Mouse (Mus musculus): ENCODE data around the gene Itga1.

The Itga1 gene

GRCm38 (mm10) chr13:115099381-115099780 lies 2.4 kb downstream of the Itga1 start:
- 81% methylated on average over 9 of the region's 9 CpGs for WGBS

- WGBS: 86% methylated on average over 3 of the region's 3 CpGs
Observed at GRCm38 (mm10) chr13:115098227-115098626, 3.5 kb downstream of the Itga1 start.

GRCm38 (mm10) chr13:115096965-115097364 lies 4.8 kb downstream of the Itga1 start:
- WGBS: 39% methylated on average over 5 of the region's 5 CpGs

DNA sequence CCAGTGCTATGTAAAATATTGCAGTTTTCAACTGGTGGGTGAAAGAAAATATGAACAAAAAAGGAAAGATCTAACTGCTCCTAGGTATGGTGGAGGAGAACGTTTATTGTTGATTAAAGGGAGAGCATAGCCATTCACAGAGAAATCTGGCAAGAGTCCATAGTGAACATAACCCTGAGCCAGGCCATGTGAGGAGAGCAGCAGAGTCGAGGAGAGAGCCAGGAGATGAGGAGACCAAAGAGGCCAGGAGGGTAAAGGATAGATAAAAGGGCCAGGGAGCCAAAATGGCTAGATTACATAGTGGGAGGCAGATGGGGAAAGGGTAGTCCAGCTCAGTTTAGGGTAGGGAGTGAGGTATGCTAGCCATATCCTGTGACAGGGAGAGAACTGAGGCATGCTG lies 5.5 kb downstream of the Itga1 start:
- 50% methylated on average over 2 of the region's 2 CpGs for WGBS

DNA sequence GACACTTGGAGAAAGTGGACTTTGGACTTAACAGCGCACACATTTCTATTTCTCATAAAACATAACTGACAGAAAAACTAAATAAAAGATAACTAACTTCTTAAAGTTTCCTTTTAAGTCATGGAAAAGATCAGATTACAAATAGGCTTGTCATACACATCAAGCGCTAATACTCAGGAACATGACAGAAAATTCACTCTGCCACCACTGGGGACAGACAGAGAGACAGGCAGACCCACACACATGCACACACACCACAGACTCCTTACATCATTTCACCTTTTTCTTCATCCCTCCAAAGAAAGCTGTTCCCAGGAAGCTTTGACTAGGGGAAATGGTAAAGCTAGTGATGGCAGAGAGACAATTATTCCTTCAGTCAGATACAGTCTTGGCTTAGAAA lies 6.4 kb downstream of the Itga1 start:
- WGBS: 96% methylated on average over 2 of the region's 2 CpGs

- WGBS: 64% methylated on average over 3 of the region's 3 CpGs
Observed at GRCm38 (mm10) chr13:115091511-115091910, 10.3 kb downstream of the Itga1 start.

DNA sequence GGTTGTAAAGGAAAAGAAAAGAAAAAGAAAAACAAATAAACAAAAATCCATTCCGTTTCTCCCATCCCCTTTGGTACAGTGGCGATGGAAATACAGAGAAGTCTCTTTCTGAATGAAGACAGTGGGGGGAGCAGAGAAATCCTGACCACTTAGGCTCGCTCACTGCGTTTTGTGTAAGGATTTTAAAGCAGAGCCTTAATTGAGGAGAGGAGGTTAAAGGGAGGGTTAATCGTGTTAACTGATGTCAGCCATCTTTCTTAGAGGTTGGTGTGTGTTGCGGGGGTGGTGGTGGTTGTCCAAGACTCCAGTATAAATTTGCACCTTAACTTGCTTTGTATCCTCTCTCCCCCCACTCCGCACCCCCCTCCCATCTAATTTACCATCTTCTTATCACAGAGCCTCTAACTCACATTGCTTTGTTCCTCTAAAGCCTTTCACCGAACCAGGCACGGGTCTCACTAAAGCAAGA lies 10.8 kb downstream of the Itga1 start:
- WGBS: 39% methylated on average over 9 of the region's 9 CpGs

DNA sequence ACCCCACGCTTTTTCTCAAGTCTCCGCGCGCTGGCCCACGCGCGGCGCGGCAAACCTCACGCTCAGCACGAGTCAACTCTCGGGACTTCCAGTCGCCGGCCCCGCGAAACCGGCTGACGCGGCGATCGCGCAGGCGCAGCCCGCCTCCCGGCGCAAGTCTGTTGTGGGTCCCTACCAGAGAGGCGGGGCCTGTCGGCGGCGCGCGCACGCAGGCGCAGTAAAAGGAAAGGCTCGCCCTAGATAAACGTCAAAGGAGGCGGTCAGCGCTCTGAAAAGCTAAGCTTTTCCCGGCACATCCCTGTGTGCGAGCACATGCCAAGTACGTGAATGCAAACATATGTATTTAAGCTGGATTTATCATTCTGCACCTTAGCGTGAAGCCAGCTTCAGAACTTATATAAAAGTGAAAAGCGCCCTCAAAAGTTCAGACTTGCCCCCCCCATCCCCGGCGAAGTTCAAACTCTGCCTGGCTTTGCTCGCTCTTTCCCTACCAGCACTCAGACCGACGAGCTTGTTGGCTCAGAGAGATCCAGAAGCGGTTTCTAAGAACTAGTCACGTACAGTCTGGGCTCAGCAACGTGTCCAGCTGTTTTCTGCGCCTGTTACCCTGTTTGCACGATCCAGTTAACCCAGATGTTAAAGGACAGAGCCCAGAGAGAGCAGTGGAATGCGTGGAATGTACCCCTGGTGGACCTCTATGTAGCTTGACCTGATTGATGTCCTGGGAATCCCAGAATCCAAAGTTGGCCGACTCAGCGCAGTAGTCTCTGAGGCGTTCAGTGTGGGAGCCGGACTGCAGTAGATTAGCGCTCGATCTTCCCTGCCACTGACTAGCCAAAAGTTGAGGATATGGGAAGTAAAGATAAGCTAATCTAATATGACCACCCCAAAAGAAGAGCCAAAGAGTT lies 11.4 kb downstream of the Itga1 start, which contains the start of gene Pelo:
TSS of gene Pelo (minus strand) at position 118 of the 908 bp plus-strand sequence.
- under 1% methylated on average over 60 of the region's 60 CpGs for WGBS

- WGBS: 7% methylated on average over 34 of the region's 35 CpGs
Observed at GRCm38 (mm10) chr13:115089395-115090025, 12.3 kb downstream of the Itga1 start.

GRCm38 (mm10) chr13:115089020-115089394 lies 12.8 kb downstream of the Itga1 start:
- WGBS: 63% methylated on average over 11 of the region's 11 CpGs

DNA sequence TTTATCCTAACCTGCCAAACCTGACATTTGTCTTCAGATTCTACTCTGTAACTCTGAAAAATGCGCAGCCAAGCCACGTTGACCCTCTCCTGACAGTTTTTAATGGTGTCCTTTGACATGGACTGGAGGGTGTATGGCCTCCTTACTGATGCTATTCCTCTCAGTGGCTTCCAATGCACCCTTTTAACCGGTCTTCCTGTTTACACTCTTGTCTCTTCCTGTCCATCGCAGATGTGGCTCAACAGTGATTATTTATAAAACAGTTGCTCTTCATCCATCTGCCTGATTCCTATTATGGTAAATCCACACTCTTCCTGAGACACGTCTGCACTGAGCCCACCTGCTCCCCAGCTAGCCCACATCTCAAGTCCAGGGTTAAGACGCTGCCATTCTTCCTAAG lies 15.8 kb downstream of the Itga1 start:
- WGBS: 76% methylated on average over 6 of the region's 6 CpGs

GRCm38 (mm10) chr13:115082339-115082738 lies 19.4 kb downstream of the Itga1 start:
- WGBS: 96% methylated on average over 7 of the region's 7 CpGs

DNA sequence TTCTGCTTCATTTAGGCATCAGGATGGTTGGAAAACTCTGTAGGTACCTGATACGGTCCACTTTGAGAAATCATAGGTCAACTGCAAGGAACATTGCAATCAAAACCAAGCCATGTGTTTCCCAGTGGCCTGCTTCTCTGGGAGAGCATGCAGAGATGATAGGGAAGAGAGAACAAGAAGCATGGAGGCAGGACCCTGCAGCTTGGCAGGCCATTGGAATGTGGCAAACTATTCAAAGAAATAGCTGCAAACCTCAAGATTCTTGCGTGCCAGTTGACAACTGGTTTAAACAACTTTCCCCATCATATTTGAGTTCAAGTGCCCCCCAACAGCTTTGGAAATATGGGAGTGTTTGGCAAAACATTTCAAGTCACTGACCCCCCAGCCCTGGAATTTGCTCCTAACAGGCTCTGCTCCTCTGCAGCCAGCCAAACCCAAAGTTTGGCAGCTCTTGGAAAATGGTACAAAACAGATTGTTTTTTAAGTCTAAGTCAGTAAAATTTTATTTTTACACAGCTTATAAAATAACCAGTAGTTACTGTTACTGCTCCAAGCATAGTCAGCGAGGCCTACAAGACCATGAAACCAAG lies 21.7 kb downstream of the Itga1 start:
- WGBS: 91% methylated on average over 3 of the region's 3 CpGs

- WGBS: 76% methylated on average over 6 of the region's 6 CpGs
Observed at GRCm38 (mm10) chr13:115078997-115079685, 22.6 kb downstream of the Itga1 start.

GRCm38 (mm10) chr13:115077346-115078134 lies 24.2 kb downstream of the Itga1 start:
- 80% methylated on average over 9 of the region's 9 CpGs for WGBS

- WGBS: 82% methylated on average over 6 of the region's 6 CpGs
Observed at GRCm38 (mm10) chr13:115072386-115072785, 29.4 kb downstream of the Itga1 start.

GRCm38 (mm10) chr13:115071431-115071830 lies 30.3 kb downstream of the Itga1 start:
- 84% methylated on average over 3 of the region's 3 CpGs for WGBS

DNA sequence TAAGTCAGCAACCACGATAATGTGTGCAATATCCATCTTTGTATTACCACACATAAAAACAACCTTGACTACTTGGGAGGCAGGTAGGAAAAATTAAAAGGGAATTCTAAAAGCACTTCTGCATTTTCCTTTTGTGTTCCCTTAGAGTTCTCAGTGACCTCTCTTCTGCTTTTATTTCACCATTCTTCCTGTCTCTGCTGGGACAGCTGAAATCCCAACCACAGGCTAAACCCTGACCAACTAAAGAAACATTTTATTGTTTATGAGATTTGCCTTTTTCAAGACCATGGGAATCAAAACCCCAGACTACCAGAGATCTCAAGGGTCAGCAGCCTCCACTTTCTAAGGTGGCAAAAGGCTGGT lies 33.8 kb downstream of the Itga1 start:
- WGBS: 89% methylated on average over 1 of the region's 1 CpGs

GRCm38 (mm10) chr13:115067324-115067967 lies 34.3 kb downstream of the Itga1 start:
- WGBS: 91% methylated on average over 4 of the region's 4 CpGs

- 81% methylated on average over 5 of the region's 5 CpGs for WGBS
Observed at GRCm38 (mm10) chr13:115057555-115057954, 44.2 kb downstream of the Itga1 start.

- WGBS: 30% methylated on average over 9 of the region's 9 CpGs
Observed at GRCm38 (mm10) chr13:115054783-115055182, 47.0 kb downstream of the Itga1 start.
